ENCODE assay signal across 21 mouse cellular contexts in the genomic region with DNA sequence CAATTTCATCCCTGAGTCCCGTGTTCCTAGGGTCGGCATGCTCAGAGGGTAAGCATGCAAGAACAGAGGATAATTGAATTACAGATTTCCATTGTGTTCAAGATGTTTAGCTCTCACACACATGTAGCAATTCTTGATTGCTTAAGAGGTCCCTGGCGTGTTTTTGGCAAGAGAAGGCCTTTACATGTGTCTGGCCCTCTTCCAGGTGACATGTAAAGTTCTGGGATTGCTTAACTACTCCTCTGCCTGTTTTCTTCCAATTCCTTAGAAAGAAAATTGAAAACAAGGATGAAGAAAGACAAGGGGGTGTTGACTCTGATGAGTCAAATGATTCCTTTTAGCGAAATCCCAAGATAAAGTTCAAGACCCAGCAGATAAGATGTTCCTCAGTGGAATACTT.
DNase-seq lines count a peak whose midpoint lies in the region; ATAC-seq and TF ChIP-seq lines count a peak whose summit lies in the region.
"Had no signal": no experiment of that assay in that cellular context is flagged by ENCODE, and none has a peak within 500 bp of the region (broad histone marks: within the 10 kb centered on the region; RNA-seq: fewer than 3 reads in every experiment).

No protein-coding gene starts in this region.

- H3K36me3 ChIP-seq in heart, embryonic 11.5 days (ENCODE audit: control insufficient read depth, insufficient read depth, low read length): no peaks in the 10 kb centered on the region
- H3K36me3 ChIP-seq in heart, postnatal 0 days (replicated peaks; ENCODE audit: control insufficient read depth, insufficient read depth, low read length): no peaks in the 10 kb centered on the region
- H3K36me3 ChIP-seq: kidney, embryonic 15.5 days; liver, embryonic 12.5 days; lung, embryonic 15.5 days; stomach, embryonic 15.5 days had no signal

- no peak overlapping the region for H3K27ac ChIP-seq in heart, embryonic 11.5 days (ENCODE audit: low read depth, low read length)
- no peak overlapping the region for H3K27ac ChIP-seq in heart, postnatal 0 days (ENCODE audit: low read depth)
- H3K27ac ChIP-seq: hindbrain, postnatal 0 days; kidney, embryonic 15.5 days; liver, embryonic 12.5 days; lung, embryonic 15.5 days; stomach, embryonic 15.5 days had no signal

- peak; percentile 13 for DNase-seq in adrenal gland, adult 2 months
- no peak for DNase-seq in adrenal gland, adult 8-10 months
- DNase-seq in heart, adult 9 months (ENCODE audit: low spot score in 2 of 2): peak; percentile 3 to 41
- peak; percentile 23 for DNase-seq in 3T3-L1 (ENCODE audit: low read depth, low spot score)
- DNase-seq in heart, postnatal 0 days (ENCODE audit: low spot score): peak; percentile 18
- no peak for DNase-seq in ovary, postnatal 14 days (ENCODE audit: low spot score)
- DNase-seq: cerebellum, adult 8-10 months; kidney, postnatal 4 days; layer of hippocampus, adult 9-11 months; thymus, adult 2 months had no signal

- no peak for TF ChIP-seq CTCF in heart, postnatal 0 days (IDR thresholded peaks at IDR 0.05; ENCODE audit: low read depth)

- 77% methylated on average over 4 of the region's 4 CpGs for WGBS in heart, embryonic 11.5 days (ENCODE audit: insufficient replicate concordance)
- 66% methylated on average over 4 of the region's 4 CpGs for WGBS in heart, postnatal 0 days

- no peak overlapping the region for H3K9ac ChIP-seq in heart, embryonic 11.5 days (ENCODE audit: low read depth, low read length)
- H3K9ac ChIP-seq in heart, postnatal 0 days (replicated peaks; ENCODE audit: low read depth, low read length): no peak overlapping the region
- H3K9ac ChIP-seq: kidney, embryonic 15.5 days; liver, embryonic 12.5 days; lung, embryonic 15.5 days; stomach, embryonic 15.5 days had no signal

- H3K27me3 ChIP-seq in heart, embryonic 11.5 days (ENCODE audit: control insufficient read depth, insufficient read depth, low read length): no peaks in the 10 kb centered on the region
- H3K27me3 ChIP-seq in heart, postnatal 0 days (ENCODE audit: control insufficient read depth, insufficient read depth, low read length): no peaks in the 10 kb centered on the region
- H3K27me3 ChIP-seq: kidney, embryonic 15.5 days; liver, embryonic 12.5 days; lung, embryonic 15.5 days; stomach, embryonic 15.5 days had no signal

- no peak overlapping the region for H3K4me3 ChIP-seq in heart, embryonic 11.5 days (ENCODE audit: low read depth, low read length)
- H3K4me3 ChIP-seq in heart, postnatal 0 days (ENCODE audit: low read depth, low read length): no peak overlapping the region
- H3K4me3 ChIP-seq: kidney, embryonic 15.5 days; liver, embryonic 12.5 days; lung, embryonic 15.5 days; stomach, embryonic 15.5 days had no signal

- H3K4me2 ChIP-seq in heart, embryonic 11.5 days: no peak overlapping the region
- H3K4me2 ChIP-seq in heart, postnatal 0 days (ENCODE audit: low read depth, low read length): no peak overlapping the region
- H3K4me2 ChIP-seq: kidney, embryonic 15.5 days; liver, embryonic 12.5 days; lung, embryonic 15.5 days; stomach, embryonic 15.5 days had no signal

- TF ChIP-seq EP300 in heart, postnatal 0 days (IDR thresholded peaks at IDR 0.05; ENCODE audit: low read depth): no peak

- no peak for ATAC-seq in heart, embryonic 11.5 days (replicated peaks; ENCODE audit: insufficient number of reproducible peaks, low FRiP score, low TSS enrichment)
- ATAC-seq in heart, postnatal 0 days (ENCODE audit: insufficient read depth, low read depth): no peak
- ATAC-seq in monocyte, adult 5-6 weeks (replicated peaks; ENCODE audit: insufficient number of reproducible peaks, low FRiP score, low TSS enrichment, poor library complexity, severe bottlenecking): no peak
- ATAC-seq: CD4-positive, CD25-positive, alpha-beta regulatory T cell, adult 4 months; forebrain, embryonic 16.5 days; hindbrain, postnatal 0 days; intestine, postnatal 0 days; liver, embryonic 12.5 days; midbrain, embryonic 16.5 days had no signal

- H3K4me1 ChIP-seq in heart, embryonic 11.5 days (ENCODE audit: control insufficient read depth, insufficient read depth, low read length): no peaks in the 10 kb centered on the region
- no peaks in the 10 kb centered on the region for H3K4me1 ChIP-seq in heart, postnatal 0 days (ENCODE audit: control insufficient read depth, insufficient read depth)
- H3K4me1 ChIP-seq: liver, embryonic 12.5 days had no signal

- H3K9me3 ChIP-seq in heart, embryonic 11.5 days (replicated peaks; ENCODE audit: control insufficient read depth, low read length): no peaks in the 10 kb centered on the region
- no peaks in the 10 kb centered on the region for H3K9me3 ChIP-seq in heart, postnatal 0 days (replicated peaks; ENCODE audit: control insufficient read depth, low read length)
- H3K9me3 ChIP-seq: kidney, embryonic 15.5 days; liver, embryonic 12.5 days; lung, embryonic 15.5 days; stomach, embryonic 15.5 days had no signal

Comparison
In these comparisons a context has a peak if more than half of its experiments do, and no peak if none do; other contexts are left out.
1. DNase-seq: peak in adrenal gland, adult 2 months (single experiment), heart, adult 9 months (2 of 2), 3T3-L1 (single experiment) and heart, postnatal 0 days (single experiment); none in adrenal gland, adult 8-10 months (single experiment) and ovary, postnatal 14 days (single experiment).